In genomic region chr11:116550748-116551147, GRCm38 (mm10) we compare ENCODE assay signal across 12 mouse cellular contexts. TPM values are rescaled to one million over a fixed set of nuclear protein-coding genes. Genes with fewer than 3 reads are reported as not detected.
DNase-seq lines count a peak whose midpoint lies in the region; ATAC-seq lines count a peak whose summit lies in the region.
"Had no signal": no experiment of that assay in that cellular context is flagged by ENCODE, and none has a peak within 500 bp of the region (broad histone marks: within the 10 kb centered on the region; RNA-seq: fewer than 3 reads in every experiment).

No protein-coding gene starts in this region.

- ATAC-seq in forebrain, embryonic 11.5 days (replicated peaks; ENCODE audit: low FRiP score): no peak
- no peak for ATAC-seq in kidney, embryonic 16.5 days (ENCODE audit: low FRiP score, low TSS enrichment)
- no peak for ATAC-seq in limb, embryonic 12.5 days (ENCODE audit: insufficient number of reproducible peaks, insufficient read depth, low FRiP score, low TSS enrichment, low read depth)
- no peak for ATAC-seq in midbrain, embryonic 14.5 days (ENCODE audit: low FRiP score, low TSS enrichment)
- ATAC-seq: midbrain, embryonic 16.5 days had no signal

- H3K9me3 ChIP-seq in forebrain, embryonic 10.5 days: no peaks in the 10 kb centered on the region
- no peaks in the 10 kb centered on the region for H3K9me3 ChIP-seq in forebrain, embryonic 11.5 days (ENCODE audit: control insufficient read depth, low read length)
- H3K9me3 ChIP-seq in kidney, embryonic 16.5 days (ENCODE audit: low read length): no peaks in the 10 kb centered on the region
- 0 out of 2 replicates have a peak, but pooled peaks cover 9% of the 10 kb centered on the region for H3K9me3 ChIP-seq in limb, embryonic 12.5 days
- no peaks in the 10 kb centered on the region for H3K9me3 ChIP-seq in midbrain, embryonic 14.5 days (ENCODE audit: control insufficient read depth, low read length)
- H3K9me3 ChIP-seq: stomach, embryonic 15.5 days had no signal

- H3K27ac ChIP-seq in forebrain, embryonic 10.5 days: peak overlapping the region; percentile 62; the same call in 1 of the 2 replicates
- no peak overlapping the region for H3K27ac ChIP-seq in forebrain, embryonic 11.5 days (ENCODE audit: low read depth, low read length)
- no peak overlapping the region for H3K27ac ChIP-seq in kidney, embryonic 16.5 days (ENCODE audit: low read length)
- peak overlapping the region; percentile 50; the same call in 1 of the 2 replicates for H3K27ac ChIP-seq in limb, embryonic 12.5 days
- no peak overlapping the region for H3K27ac ChIP-seq in midbrain, embryonic 14.5 days (replicated peaks; ENCODE audit: low read depth, low read length)

- H3K4me1 ChIP-seq in forebrain, embryonic 10.5 days: peaks cover 42% of the 10 kb centered on the region
- H3K4me1 ChIP-seq in forebrain, embryonic 11.5 days (replicated peaks; ENCODE audit: control insufficient read depth, insufficient read depth, low read length): no peaks in the 10 kb centered on the region
- H3K4me1 ChIP-seq in kidney, embryonic 16.5 days (ENCODE audit: insufficient read depth, low read length): peaks cover 22% of the 10 kb centered on the region
- peaks cover 33% of the 10 kb centered on the region; the same call in 1 of the 2 replicates for H3K4me1 ChIP-seq in limb, embryonic 12.5 days (replicated peaks)
- peaks cover 14% of the 10 kb centered on the region for H3K4me1 ChIP-seq in midbrain, embryonic 14.5 days (ENCODE audit: control insufficient read depth, insufficient read depth, low read length)

- H3K4me3 ChIP-seq in forebrain, embryonic 10.5 days: no peak overlapping the region
- H3K4me3 ChIP-seq in forebrain, embryonic 11.5 days (ENCODE audit: low read depth, low read length): no peak overlapping the region
- no peak overlapping the region for H3K4me3 ChIP-seq in kidney, embryonic 16.5 days (ENCODE audit: low read length)
- no peak overlapping the region for H3K4me3 ChIP-seq in limb, embryonic 12.5 days (replicated peaks)
- H3K4me3 ChIP-seq in midbrain, embryonic 14.5 days (replicated peaks; ENCODE audit: low read depth, low read length): no peak overlapping the region
- H3K4me3 ChIP-seq: stomach, embryonic 15.5 days had no signal

- peaks cover 50% of the 10 kb centered on the region for H3K36me3 ChIP-seq in forebrain, embryonic 10.5 days (replicated peaks)
- H3K36me3 ChIP-seq in forebrain, embryonic 11.5 days (ENCODE audit: control insufficient read depth, insufficient read depth, low read length): no peaks in the 10 kb centered on the region
- H3K36me3 ChIP-seq in kidney, embryonic 16.5 days (ENCODE audit: insufficient read depth, low read length): peaks cover 9% of the 10 kb centered on the region
- peaks cover 33% of the 10 kb centered on the region for H3K36me3 ChIP-seq in limb, embryonic 12.5 days
- H3K36me3 ChIP-seq in midbrain, embryonic 14.5 days (ENCODE audit: control insufficient read depth, insufficient read depth, low read length): peaks cover 25% of the 10 kb centered on the region

- WGBS in forebrain, embryonic 10.5 days: 86% methylated on average over 7 of the region's 7 CpGs
- WGBS in forebrain, embryonic 11.5 days: 81% methylated on average over 7 of the region's 7 CpGs
- 42% methylated on average over 7 of the region's 7 CpGs for WGBS in kidney, embryonic 16.5 days
- 52% methylated on average over 7 of the region's 7 CpGs for WGBS in limb, embryonic 12.5 days
- 84% methylated on average over 7 of the region's 7 CpGs for WGBS in midbrain, embryonic 14.5 days

- H3K27me3 ChIP-seq in forebrain, embryonic 10.5 days (ENCODE audit: poor library complexity, severe bottlenecking): no peaks in the 10 kb centered on the region
- H3K27me3 ChIP-seq in forebrain, embryonic 11.5 days (ENCODE audit: control insufficient read depth, insufficient read depth, low read length): no peaks in the 10 kb centered on the region
- no peaks in the 10 kb centered on the region for H3K27me3 ChIP-seq in kidney, embryonic 16.5 days (ENCODE audit: insufficient read depth, low read length)
- H3K27me3 ChIP-seq in limb, embryonic 12.5 days: no peaks in the 10 kb centered on the region
- H3K27me3 ChIP-seq in midbrain, embryonic 14.5 days (ENCODE audit: control insufficient read depth, insufficient read depth, low read length): no peaks in the 10 kb centered on the region
- H3K27me3 ChIP-seq: stomach, embryonic 15.5 days had no signal

- H3K4me2 ChIP-seq in forebrain, embryonic 11.5 days (ENCODE audit: low read depth, low read length, severe bottlenecking): no peak overlapping the region
- H3K4me2 ChIP-seq in kidney, embryonic 16.5 days (replicated peaks; ENCODE audit: low read depth, low read length): no peak overlapping the region
- no peak overlapping the region for H3K4me2 ChIP-seq in limb, embryonic 12.5 days
- no peak overlapping the region for H3K4me2 ChIP-seq in midbrain, embryonic 14.5 days (ENCODE audit: low read length)
- H3K4me2 ChIP-seq: stomach, embryonic 15.5 days had no signal

- DNase-seq in forebrain, embryonic 10.5 days (ENCODE audit: extremely low spot score, low spot score): no peak
- DNase-seq in forebrain, embryonic 11.5 days (ENCODE audit: low spot score): no peak
- DNase-seq in kidney, postnatal 14 days: peak; percentile 27
- DNase-seq in lung, postnatal 4 days: peak; percentile 32 to 63
- DNase-seq in adrenal gland, postnatal 4 days (ENCODE audit: low spot score in 2 of 2): no peak
- no peak for DNase-seq in midbrain, embryonic 14.5 days
- DNase-seq: cerebellum, postnatal 10 days had no signal

- no peak overlapping the region for H3K9ac ChIP-seq in forebrain, embryonic 11.5 days (ENCODE audit: low read length)
- H3K9ac ChIP-seq in kidney, embryonic 16.5 days (replicated peaks; ENCODE audit: low read length): no peak overlapping the region
- H3K9ac ChIP-seq in limb, embryonic 12.5 days (replicated peaks): peak overlapping the region; percentile 40; the same call in 1 of the 2 replicates
- H3K9ac ChIP-seq in midbrain, embryonic 14.5 days (replicated peaks; ENCODE audit: low read length): no peak overlapping the region
- H3K9ac ChIP-seq: stomach, embryonic 15.5 days had no signal

RNA-seq across cellular contexts. Expression of gene Sphk1, which starts 20.0 kb away (rescaled TPM):
- polyA plus RNA-seq in forebrain, embryonic 10.5 days (2016; fragmentation: Nextera tagmentation; extraction: Ambion mirVana): 4.0 and 4.6 TPM in 2 replicates
- polyA plus RNA-seq in forebrain, embryonic 11.5 days (2014; fragmentation: Nextera tagmentation; extraction: Ambion mirVana): 3.8 and 3.9 TPM in 2 replicates
- 5.8 and 5.9 TPM in 2 replicates for polyA plus RNA-seq in kidney, embryonic 16.5 days (2015; fragmentation: Nextera tagmentation; extraction: Ambion mirVana)
- 1.4 and 1.8 TPM in 2 replicates for polyA plus RNA-seq in limb, embryonic 12.5 days (2016; fragmentation: Nextera tagmentation; extraction: Ambion mirVana)
- total RNA-seq in adrenal gland, postnatal 4 days (2021): 1 to 10 TPM; 5.3 to 6.0 TPM
- 5.4 and 6.0 TPM in 2 replicates for polyA plus RNA-seq in midbrain, embryonic 14.5 days (2014; fragmentation: Nextera tagmentation; extraction: Ambion mirVana)

RNA-seq across cellular contexts. Expression of gene Ube2o, which starts 30.5 kb away (rescaled TPM):
- polyA plus RNA-seq in forebrain, embryonic 10.5 days (2016; fragmentation: Nextera tagmentation; extraction: Ambion mirVana): 9.2 and 10.5 TPM in 2 replicates
- 23.5 and 25.9 TPM in 2 replicates for polyA plus RNA-seq in forebrain, embryonic 11.5 days (2014; fragmentation: Nextera tagmentation; extraction: Ambion mirVana)
- polyA plus RNA-seq in kidney, embryonic 16.5 days (2015; fragmentation: Nextera tagmentation; extraction: Ambion mirVana): 5.8 and 6.4 TPM in 2 replicates
- 14.8 and 21.7 TPM in 2 replicates for polyA plus RNA-seq in limb, embryonic 12.5 days (2016; fragmentation: Nextera tagmentation; extraction: Ambion mirVana)
- 10 to 100 TPM; 32.6 to 39.0 TPM for total RNA-seq in adrenal gland, postnatal 4 days (2021)
- 26.1 and 26.9 TPM in 2 replicates for polyA plus RNA-seq in midbrain, embryonic 14.5 days (2014; fragmentation: Nextera tagmentation; extraction: Ambion mirVana)

RNA-seq across cellular contexts. Expression of gene Aanat, which starts 35.5 kb away (rescaled TPM):
- polyA plus RNA-seq in forebrain, embryonic 10.5 days (2016; fragmentation: Nextera tagmentation; extraction: Ambion mirVana): not detected in 2 replicates
- not detected in 2 replicates for polyA plus RNA-seq in forebrain, embryonic 11.5 days (2014; fragmentation: Nextera tagmentation; extraction: Ambion mirVana)
- not detected in 2 replicates for polyA plus RNA-seq in kidney, embryonic 16.5 days (2015; fragmentation: Nextera tagmentation; extraction: Ambion mirVana)
- polyA plus RNA-seq in limb, embryonic 12.5 days (2016; fragmentation: Nextera tagmentation; extraction: Ambion mirVana): not detected in 2 replicates
- not detected for total RNA-seq in adrenal gland, postnatal 4 days (2021)
- polyA plus RNA-seq in midbrain, embryonic 14.5 days (2014; fragmentation: Nextera tagmentation; extraction: Ambion mirVana): 0.49 and 0.70 TPM in 2 replicates
- total RNA-seq: heart, postnatal 14 days had no signal

RNA-seq across cellular contexts. Expression of gene Prpsap1, which starts 56.7 kb away (rescaled TPM):
- polyA plus RNA-seq in forebrain, embryonic 10.5 days (2016; fragmentation: Nextera tagmentation; extraction: Ambion mirVana): 200 and 209 TPM in 2 replicates
- polyA plus RNA-seq in forebrain, embryonic 11.5 days (2014; fragmentation: Nextera tagmentation; extraction: Ambion mirVana): 188 and 195 TPM in 2 replicates
- polyA plus RNA-seq in kidney, embryonic 16.5 days (2015; fragmentation: Nextera tagmentation; extraction: Ambion mirVana): 217 and 226 TPM in 2 replicates
- polyA plus RNA-seq in limb, embryonic 12.5 days (2016; fragmentation: Nextera tagmentation; extraction: Ambion mirVana): 186 and 199 TPM in 2 replicates
- total RNA-seq in adrenal gland, postnatal 4 days (2021): 100 to 1,000 TPM in 1 of 2 experiments, 10 to 100 TPM in 1; 95.7 to 103 TPM
- 171 and 174 TPM in 2 replicates for polyA plus RNA-seq in midbrain, embryonic 14.5 days (2014; fragmentation: Nextera tagmentation; extraction: Ambion mirVana)

Comparison
In these comparisons a context has a peak if more than half of its experiments do, and no peak if none do; other contexts are left out.
1. H3K27ac ChIP-seq: peak in forebrain, embryonic 10.5 days (single experiment) and limb, embryonic 12.5 days (single experiment); none in forebrain, embryonic 11.5 days (single experiment), kidney, embryonic 16.5 days (single experiment) and midbrain, embryonic 14.5 days (single experiment).
2. DNase-seq: peak in kidney, postnatal 14 days (single experiment) and lung, postnatal 4 days (2 of 2); none in forebrain, embryonic 10.5 days (single experiment), forebrain, embryonic 11.5 days (single experiment), adrenal gland, postnatal 4 days (0 of 2) and midbrain, embryonic 14.5 days (single experiment).